Mouse (Mus musculus): ENCODE measurements at regions not wholly inside any gene's neighbourhood (a gene's known extent, or its start where the extent isn't known, plus 50 kb on each side); places are given as distances from the start of the nearest gene placed in this dataset.

DNA sequence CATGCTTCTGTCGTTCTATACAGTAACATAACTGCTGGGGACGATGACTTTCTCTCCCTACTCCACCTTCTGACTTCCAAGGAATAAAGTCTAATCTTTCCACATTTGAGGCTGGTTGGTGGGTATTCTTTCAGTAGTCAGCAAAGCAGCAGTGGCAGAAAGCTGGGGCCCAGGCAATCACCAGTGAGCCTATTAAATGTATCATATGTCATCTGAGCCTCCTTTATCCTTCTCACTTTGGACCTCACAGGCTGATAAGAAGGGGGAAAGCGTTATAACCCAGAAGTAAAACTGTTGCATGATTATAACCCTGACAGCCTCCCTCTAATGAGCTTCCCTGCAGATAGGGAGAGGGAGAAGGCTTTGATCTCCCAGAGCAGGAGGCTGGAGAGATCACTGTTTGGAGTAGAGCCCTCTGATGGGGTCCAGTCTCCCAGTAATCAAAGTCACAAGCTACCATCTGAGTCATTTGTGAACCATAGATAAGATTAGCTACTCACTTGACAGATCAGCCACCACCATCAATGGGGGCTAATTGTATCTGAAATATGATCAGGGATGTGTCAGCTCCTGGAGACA, 241.7 kb upstream of the Nt5c1b start:
- no peak for TF ChIP-seq POLR2A (IDR thresholded peaks at IDR 0.05; ENCODE audit: insufficient read length, low read depth)
- no peak for TF ChIP-seq REST (IDR thresholded peaks at IDR 0.05; ENCODE audit: insufficient read depth, insufficient read length)
- no peak for TF ChIP-seq TCF12 (IDR thresholded peaks at IDR 0.05; ENCODE audit: insufficient read depth, poor library complexity, severe bottlenecking)
- no peak for TF ChIP-seq MAX (IDR thresholded peaks at IDR 0.05; ENCODE audit: low read depth)

All from myocyte (in vitro differentiated cells).